Mouse (Mus musculus) MEL (cell line): Measurements from ENCODE around the gene Emx1. TPM values are rescaled to one million over a fixed set of nuclear protein-coding genes. Genes with fewer than 3 reads are reported as not detected.

ENCODE experiments used
- DNase-seq: peaks from one replicate; pipeline ENCODE4 v3.0.0; 2011; ENCODE audit warnings: low read depth, low spot score
- H3K27ac ChIP-seq: 2 replicates; pipeline ENCODE4 v1.5.1; 2012; ENCODE audit warnings: low read depth, mild to moderate bottlenecking, control low read depth, low read length, moderate library complexity; ENCODE audit not compliant: control insufficient read depth
- H3K27me3 ChIP-seq, 2 experiments: fragments of 150-350 bp in 1 of 2; sonication (generic) in 1 of 2; 2 replicates each; pipeline ENCODE4 v1.6.1; 2012; ENCODE audit warnings: low read length in 2 of 2, mild to moderate bottlenecking in 2 of 2, improper control_type of control experiment in 1 of 2, moderate library complexity in 1 of 2; ENCODE audit not compliant: insufficient read depth in 2 of 2, control insufficient read depth in 1 of 2
- H3K36me3 ChIP-seq, 2 experiments: 2 replicates each; pipeline ENCODE4 v1.6.1; 2012 to 2014; ENCODE audit warnings: low read length in 2 of 2, improper control_type of control experiment in 1 of 2, inconsistent platforms in 1 of 2, mild to moderate bottlenecking in 1 of 2; ENCODE audit not compliant: insufficient read depth in 2 of 2, control insufficient read depth in 1 of 2
- H3K4me1 ChIP-seq, 2 experiments: fragments of 150-350 bp in 1 of 2; sonication (generic) in 1 of 2; 2 replicates each; pipeline ENCODE4 v1.6.1; 2012; ENCODE audit warnings: low read length in 2 of 2, improper control_type of control experiment in 1 of 2, mild to moderate bottlenecking in 1 of 2; ENCODE audit not compliant: insufficient read depth in 2 of 2, control insufficient read depth in 1 of 2
- H3K4me3 ChIP-seq, 2 experiments: fragments of 150-350 bp in 1 of 2; sonication (generic) in 1 of 2; 2 replicates each; pipeline ENCODE4 v1.5.1; 2012; ENCODE audit warnings: low read depth in 2 of 2, low read length in 2 of 2, mild to moderate bottlenecking in 2 of 2, moderate library complexity in 2 of 2, control low read depth in 1 of 2, improper control_type of control experiment in 1 of 2; ENCODE audit not compliant: control insufficient read depth in 1 of 2, insufficient read depth in 1 of 2
- H3K79me2 ChIP-seq: 2 replicates; pipeline ENCODE4 v1.6.1; 2012; ENCODE audit warnings: mild to moderate bottlenecking, low read length, moderate library complexity; ENCODE audit not compliant: control insufficient read depth, poor library complexity, insufficient read depth
- H3K9ac ChIP-seq: 2 replicates; pipeline ENCODE4 v1.6.1; 2012; ENCODE audit warnings: low read depth, mild to moderate bottlenecking, control low read depth, low read length, moderate library complexity; ENCODE audit not compliant: control insufficient read depth, poor library complexity, severe bottlenecking
- H3K9me3 ChIP-seq: fragments of 150-350 bp; sonication (generic); replicated peaks from 2 replicates; pipeline ENCODE4 v1.6.1; 2012; ENCODE audit warnings: mild to moderate bottlenecking, low read length, improper control_type of control experiment, moderate library complexity; ENCODE audit not compliant: insufficient read depth
- CHD1 ChIP-seq: IDR thresholded peaks from 2 replicates; pipeline ENCODE4 v1.6.1; 2012; ENCODE audit warnings: low read depth, mild to moderate bottlenecking, inconsistent platforms, low read length, improper control_type of control experiment
- CHD2 ChIP-seq: IDR thresholded peaks from 2 replicates; pipeline ENCODE4 v1.6.1; 2011; ENCODE audit warnings: low read length, improper control_type of control experiment
- E2F4 ChIP-seq: IDR thresholded peaks from 2 replicates; pipeline ENCODE4 v1.6.1; 2011; ENCODE audit warnings: low read depth, low read length, improper control_type of control experiment, borderline replicate concordance
- ETS1 ChIP-seq: IDR thresholded peaks from 2 replicates; pipeline ENCODE4 v1.6.1; 2012; ENCODE audit warnings: low read depth, mild to moderate bottlenecking, inconsistent platforms, low read length, improper control_type of control experiment, moderate library complexity
- GABPA ChIP-seq: IDR thresholded peaks from 2 replicates; pipeline ENCODE4 v1.6.1; 2012; ENCODE audit warnings: low read depth, mild to moderate bottlenecking, inconsistent platforms, low read length, improper control_type of control experiment, moderate library complexity
- JUND ChIP-seq: IDR thresholded peaks from 2 replicates; pipeline ENCODE4 v1.6.1; 2011; ENCODE audit warnings: low read depth, mild to moderate bottlenecking, improper control_type of control experiment, low read length
- MAFK ChIP-seq: IDR thresholded peaks from 2 replicates; pipeline ENCODE4 v1.6.1; 2011; ENCODE audit warnings: low read depth, mild to moderate bottlenecking, low read length, improper control_type of control experiment, borderline replicate concordance
- MAX ChIP-seq: IDR thresholded peaks from 2 replicates; pipeline ENCODE4 v1.6.1; 2011; ENCODE audit warnings: low read length, improper control_type of control experiment
- MEF2A ChIP-seq: IDR thresholded peaks from 2 replicates; pipeline ENCODE4 v1.6.1; 2014; ENCODE audit warnings: low read depth, mild to moderate bottlenecking, inconsistent platforms, low read length, improper control_type of control experiment; ENCODE audit not compliant: poor library complexity, insufficient replicate concordance, severe bottlenecking; ENCODE audit errors: extremely low read depth
- MXI1 ChIP-seq: IDR thresholded peaks from 2 replicates; pipeline ENCODE4 v1.6.1; 2011; ENCODE audit warnings: mild to moderate bottlenecking, low read depth, low read length, improper control_type of control experiment
- MYC ChIP-seq: IDR thresholded peaks from 2 replicates; pipeline ENCODE4 v1.6.1; 2011; ENCODE audit warnings: low read depth, mild to moderate bottlenecking, low read length, improper control_type of control experiment, moderate library complexity
- NELFE ChIP-seq: IDR thresholded peaks from 2 replicates; pipeline ENCODE4 v1.6.1; 2011; ENCODE audit warnings: low read depth, low read length, improper control_type of control experiment
- NRF1 ChIP-seq: IDR thresholded peaks from 2 replicates; pipeline ENCODE4 v1.6.1; 2014; ENCODE audit warnings: low read depth, mild to moderate bottlenecking, inconsistent platforms, low read length, improper control_type of control experiment, moderate library complexity; ENCODE audit not compliant: poor library complexity, insufficient read depth, severe bottlenecking
- POLR2AphosphoS2 ChIP-seq: IDR thresholded peaks from 2 replicates; pipeline ENCODE4 v1.6.1; 2011; ENCODE audit warnings: low read length, improper control_type of control experiment
- POLR2AphosphoS5 ChIP-seq: IDR thresholded peaks from 2 replicates; pipeline ENCODE4 v1.6.1; 2012; ENCODE audit warnings: low read depth, borderline replicate concordance, mild to moderate bottlenecking, inconsistent platforms, low read length, moderate library complexity, mixed read lengths
- RAD21 ChIP-seq: IDR thresholded peaks from 2 replicates; pipeline ENCODE4 v1.6.1; 2011; ENCODE audit warnings: mild to moderate bottlenecking, low read depth, low read length, improper control_type of control experiment
- RCOR1 ChIP-seq: IDR thresholded peaks from 2 replicates; pipeline ENCODE4 v1.6.1; 2012; ENCODE audit warnings: low read depth, mild to moderate bottlenecking, inconsistent platforms, low read length, improper control_type of control experiment
- SIN3A ChIP-seq: IDR thresholded peaks from 2 replicates; pipeline ENCODE4 v1.6.1; 2012; ENCODE audit warnings: low read length, improper control_type of control experiment, inconsistent platforms
- SMC3 ChIP-seq: IDR thresholded peaks from 2 replicates; pipeline ENCODE4 v1.6.1; 2011; ENCODE audit warnings: low read depth, low read length, improper control_type of control experiment
- USF1 ChIP-seq: IDR thresholded peaks from 2 replicates; pipeline ENCODE4 v1.6.1; 2014; ENCODE audit warnings: low read depth, mild to moderate bottlenecking, inconsistent platforms, low read length, improper control_type of control experiment, moderate library complexity
- USF2 ChIP-seq, 2 experiments: IDR thresholded peaks; 2 replicates each; pipeline ENCODE4 v1.6.1; 2011 to 2012; ENCODE audit warnings: improper control_type of control experiment in 2 of 2, low read length in 2 of 2, borderline replicate concordance in 1 of 2, inconsistent platforms in 1 of 2, low read depth in 1 of 2, mild to moderate bottlenecking in 1 of 2; ENCODE audit not compliant: insufficient read depth in 1 of 2
- ZC3H11A ChIP-seq: IDR thresholded peaks from 2 replicates; pipeline ENCODE4 v1.6.1; 2012; ENCODE audit warnings: low read depth, mild to moderate bottlenecking, inconsistent platforms, low read length, improper control_type of control experiment
- ZKSCAN1 ChIP-seq: IDR thresholded peaks from 2 replicates; pipeline ENCODE4 v1.6.1; 2012; ENCODE audit warnings: low read depth, mild to moderate bottlenecking, inconsistent platforms, low read length, improper control_type of control experiment, moderate library complexity
- ZMIZ1 ChIP-seq: IDR thresholded peaks from 2 replicates; pipeline ENCODE4 v1.6.1; 2012; ENCODE audit warnings: low read depth, mild to moderate bottlenecking, inconsistent platforms, low read length, improper control_type of control experiment, moderate library complexity
- polyA plus RNA-seq, 2 experiments: library from polyadenylated mRNA; stranded (reverse) in 1 of 2; unstranded in 1 of 2; fragments of >175 nt in 1 of 2; fragments of >200 nt in 1 of 2; gene quantifications; 2 replicates each; pipeline versions ENCODE4 v1.2.1 to v1.2.4; 2012; ENCODE audit warnings: low replicate concordance in 2 of 2, low read depth in 1 of 2; ENCODE audit not compliant: insufficient read length in 2 of 2, insufficient read depth in 1 of 2, missing spikeins in 1 of 2
- total RNA-seq: library from RNA; depleted of rRNA; stranded (reverse); fragments of 300-350 nt; gene quantifications from 2 replicates; pipeline ENCODE4 v1.2.3, GENCODE M21; 2012

Emx1 gene
- total and polyA plus RNA-seq, 3 experiments: not detected

DNA sequence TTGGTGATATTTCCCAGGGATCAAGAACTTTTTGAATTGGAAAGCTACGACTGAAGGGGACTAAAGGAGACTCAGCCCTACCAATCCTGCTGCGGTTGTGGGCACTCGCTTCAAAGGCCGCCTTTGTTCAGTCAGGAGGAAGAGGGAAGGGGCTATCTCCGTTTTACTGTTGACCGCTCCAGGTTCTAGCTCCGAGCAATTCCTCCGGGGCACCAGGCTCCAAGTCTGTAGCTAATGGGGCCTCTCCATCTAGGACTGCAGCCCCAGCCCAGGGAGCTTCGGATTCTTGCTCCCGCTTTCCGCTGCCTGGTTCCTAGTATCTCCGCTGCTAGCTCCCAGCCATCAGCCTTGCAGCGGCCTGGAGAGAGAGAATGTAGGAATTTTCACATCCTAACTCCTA is 3.4 kb downstream of the Emx1 start:
- H3K79me2 ChIP-seq: no peaks in the 10 kb centered on the region
- DNase-seq: no peak
- H3K27me3 ChIP-seq: peaks cover 2 to 3% of the 10 kb centered on the region in 2 experiments; a peak in 2 of 4 replicates
- H3K9ac ChIP-seq: no peak overlapping the region
- no peaks in the 10 kb centered on the region for H3K9me3 ChIP-seq
- H3K27ac ChIP-seq: no peak overlapping the region
- no peaks in the 10 kb centered on the region for H3K36me3 ChIP-seq
- TF ChIP-seq CHD1 (no peak), NELFE (no peak), JUND (no peak), SIN3A (no peak), MXI1 (no peak), CHD2 (no peak), MAFK (no peak)
- H3K4me3 ChIP-seq: no peak overlapping the region
- no peaks in the 10 kb centered on the region for H3K4me1 ChIP-seq

DNA sequence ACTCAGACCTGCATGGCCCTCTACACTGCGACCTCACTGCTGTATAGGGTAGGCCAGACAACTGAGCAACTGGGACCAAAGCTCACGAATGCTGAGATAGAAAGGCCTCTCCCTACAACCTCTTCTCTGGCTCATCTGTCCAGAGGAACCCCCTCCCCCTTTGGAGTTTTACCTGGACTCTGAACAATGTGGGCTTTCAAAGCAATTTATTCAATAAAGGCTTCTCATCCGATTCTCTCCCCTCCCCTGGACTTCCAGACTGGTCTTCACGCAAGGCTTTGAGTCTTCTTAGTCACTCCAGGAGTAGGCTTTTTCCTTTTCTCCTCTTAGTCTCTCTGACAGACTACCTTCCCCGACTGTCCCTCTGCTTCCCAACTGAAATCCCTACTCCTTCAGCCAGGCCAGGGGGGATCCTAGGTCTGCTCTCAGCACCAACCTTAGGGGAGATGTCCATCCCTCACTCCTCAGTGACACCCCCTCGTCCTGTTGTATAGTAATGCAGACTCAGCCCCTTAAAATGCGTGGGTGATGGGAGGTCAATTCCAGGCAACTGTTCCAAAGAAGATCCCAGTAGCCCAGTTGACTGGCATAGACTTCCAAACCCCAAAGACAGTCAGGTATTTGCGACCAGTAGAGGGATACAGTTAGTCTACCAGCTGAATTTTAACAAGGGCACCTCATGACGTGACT is 4.7 kb downstream of the Emx1 start:
- Histone ChIP-seq H3K9me3 (no peaks in the 10 kb centered on the region), H3K27me3 (peaks cover 2 to 3% of the 10 kb centered on the region in 2 experiments; a peak in 2 of 4 replicates), H3K4me1 (no peaks in the 10 kb centered on the region), H3K79me2 (no peaks in the 10 kb centered on the region), H3K9ac (no peak overlapping the region), H3K27ac (no peak overlapping the region), H3K4me3 (no peak overlapping the region), H3K36me3 (no peaks in the 10 kb centered on the region)
- no peak for DNase-seq
- TF ChIP-seq USF1: no peak
- no peak for TF ChIP-seq MAX
- no peak for TF ChIP-seq MXI1
- no peak for TF ChIP-seq GABPA
- TF ChIP-seq USF2 (IDR thresholded peaks at IDR 0.05; ENCODE audit: borderline replicate concordance in 1 of 2, insufficient read depth in 1 of 2, low read depth in 1 of 2, low read length in 2 of 2): no peak
- TF ChIP-seq NELFE: no peak
- no peak for TF ChIP-seq NRF1
- no peak for TF ChIP-seq MYC
- no peak for TF ChIP-seq RCOR1
- no peak for TF ChIP-seq RAD21
- TF ChIP-seq POLR2AphosphoS2: no peak
- TF ChIP-seq SMC3: no peak
- no peak for TF ChIP-seq E2F4
- TF ChIP-seq CHD2: no peak
- no peak for TF ChIP-seq POLR2AphosphoS5
- no peak for TF ChIP-seq MEF2A
- no peak for TF ChIP-seq ZKSCAN1
- no peak for TF ChIP-seq ETS1
- TF ChIP-seq ZC3H11A: no peak
- no peak for TF ChIP-seq ZMIZ1
